Mouse (Mus musculus) midbrain, embryonic 16.5 days (tissue): ENCODE results near the gene Nr1d1. TPM values are rescaled to one million over a fixed set of nuclear protein-coding genes. Genes with fewer than 3 reads are reported as not detected.

Experiments used
- ATAC-seq: fragments of 200-750 bp; cut with Nextera tagmentation; 2 replicates; pipeline ENCODE4 v1.8.0; 2017; ENCODE audit warnings: moderate TSS enrichment
- H3K27ac ChIP-seq: fragments of 300-500 bp; sonication (generic); 2 replicates; pipeline ENCODE4 v1.5.1; 2014; ENCODE audit warnings: mild to moderate bottlenecking, low read length, mixed read lengths
- H3K27me3 ChIP-seq: fragments of 300-500 bp; sonication (generic); 2 replicates; pipeline ENCODE4 v1.6.1; 2014; ENCODE audit warnings: low read depth, low read length, mixed read lengths; ENCODE audit not compliant: control insufficient read depth, insufficient read depth
- H3K36me3 ChIP-seq: fragments of 300-500 bp; sonication (generic); 2 replicates; pipeline ENCODE4 v1.6.1; 2014; ENCODE audit warnings: mild to moderate bottlenecking, low read length, moderate library complexity, mixed read lengths; ENCODE audit not compliant: control insufficient read depth, insufficient read depth
- H3K4me1 ChIP-seq: fragments of 300-500 bp; sonication (generic); 2 replicates; pipeline ENCODE4 v1.6.1; 2014; ENCODE audit warnings: mild to moderate bottlenecking, low read length, mixed read lengths; ENCODE audit not compliant: control insufficient read depth, insufficient read depth
- H3K4me2 ChIP-seq: fragments of 300-500 bp; sonication (generic); 2 replicates; pipeline ENCODE4 v1.6.1; 2014; ENCODE audit warnings: mild to moderate bottlenecking, low read length, mixed read lengths
- H3K4me3 ChIP-seq: fragments of 300-500 bp; sonication (generic); 2 replicates; pipeline ENCODE4 v1.5.1; 2014; ENCODE audit warnings: low read depth, mild to moderate bottlenecking, low read length, moderate library complexity, mixed read lengths
- H3K9ac ChIP-seq: fragments of 300-500 bp; sonication (generic); 2 replicates; pipeline ENCODE4 v1.6.1; 2014; ENCODE audit warnings: low read depth, low read length, mixed read lengths
- H3K9me3 ChIP-seq: fragments of 300-500 bp; sonication (generic); replicated peaks from 2 replicates; pipeline ENCODE4 v1.6.1; 2014; ENCODE audit warnings: mild to moderate bottlenecking, low read length, mixed read lengths; ENCODE audit not compliant: control insufficient read depth, poor library complexity, severe bottlenecking
- WGBS: fragments of 180-500 bp; shearing (Covaris S2); extraction: QIAGEN DNeasy Blood & Tissue Kit; methylation state at CpG from one replicate; pipeline ENCODE4 v1.1.7; 2014; 5-methylcytosine and 5-hydroxymethylcytosine counted together
- polyA plus RNA-seq: library from polyadenylated mRNA; unstranded; fragments of >200 nt; fragmentation: Nextera tagmentation; extraction: Ambion mirVana; gene quantifications from 2 replicates; pipeline ENCODE4 v1.2.1, GENCODE M21; 2015

Nr1d1 gene
- polyA plus RNA-seq, 1 experiment from 2014 or later: 5.2 TPM

DNA sequence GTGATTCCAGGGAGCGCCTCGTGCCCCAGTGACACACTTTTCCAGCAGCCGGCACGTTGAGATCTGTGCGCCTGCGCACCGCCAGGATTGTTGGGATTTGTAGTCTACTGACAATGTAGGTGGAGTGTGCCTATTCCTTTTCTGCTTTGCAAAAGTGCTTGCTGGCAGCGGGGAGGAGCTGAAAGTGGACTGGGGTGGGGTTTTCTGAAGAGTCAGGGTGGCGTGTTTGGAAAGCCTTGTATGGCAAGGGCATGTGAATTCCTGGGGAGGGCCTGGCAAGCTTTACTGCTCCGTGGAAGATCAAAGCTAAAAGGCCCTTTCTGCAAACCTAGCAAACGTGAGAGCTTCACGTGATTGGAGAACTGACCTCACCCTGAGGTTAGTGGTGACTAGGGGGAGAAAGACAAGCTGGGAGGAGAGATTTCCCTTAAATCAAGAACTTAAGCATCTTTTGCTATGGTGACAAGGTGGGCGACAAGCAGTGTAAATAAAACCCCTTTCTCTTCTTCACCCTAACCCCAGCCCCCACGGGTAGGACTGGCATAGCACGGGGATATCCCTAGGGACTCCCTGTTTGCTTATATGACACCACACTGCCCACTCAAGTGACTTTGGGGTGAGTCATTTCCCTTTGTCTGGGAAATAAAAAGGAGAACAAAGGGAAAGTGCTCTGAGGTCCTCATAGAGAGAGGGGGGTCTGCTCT is 367 bp upstream of the Nr1d1 start:
- peak; percentile 40 for ATAC-seq
- 7% methylated on average over 15 of the region's 15 CpGs for WGBS

DNA sequence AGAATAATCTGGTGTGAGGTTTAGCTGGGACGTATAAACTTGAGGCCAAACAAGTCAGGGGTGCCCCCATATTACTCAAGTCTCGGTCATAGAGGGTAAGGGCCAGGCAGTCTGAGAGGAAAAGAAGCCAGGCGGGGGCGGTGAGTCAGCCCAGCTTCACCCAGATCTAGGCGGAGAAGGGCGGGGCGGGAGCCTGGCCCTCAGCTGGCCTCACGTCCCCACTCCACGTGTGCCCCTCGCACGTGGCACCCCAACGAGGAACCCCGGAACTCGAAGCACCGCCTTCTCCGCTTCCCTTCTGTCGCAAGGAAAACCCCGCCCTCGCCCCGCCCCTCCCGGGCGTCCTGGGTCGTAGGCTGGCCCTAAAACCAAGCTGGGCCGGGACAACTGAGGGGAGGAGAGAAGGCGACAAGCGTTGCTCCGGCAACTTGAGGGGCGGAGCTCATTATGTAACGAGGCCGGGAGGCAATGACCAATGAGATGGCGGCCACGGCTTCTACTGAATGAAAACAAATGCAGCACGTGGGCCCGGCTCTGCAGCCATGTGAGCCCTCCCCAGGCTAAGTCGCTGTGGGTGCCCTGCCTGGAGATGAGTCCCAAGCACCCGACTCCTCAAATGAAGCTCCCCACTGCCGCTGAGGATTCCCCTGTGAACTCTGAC is 1.4 kb downstream of the Nr1d1 start:
- Histone ChIP-seq H3K4me2 (peak overlapping the region; percentile 96), H3K36me3 (peaks cover 12% of the 10 kb centered on the region), H3K4me1 (peaks cover 39% of the 10 kb centered on the region), H3K9me3 (no peaks in the 10 kb centered on the region), H3K27me3 (no peaks in the 10 kb centered on the region), H3K27ac (no peak overlapping the region), H3K9ac (peak overlapping the region; percentile 59), H3K4me3 (peak overlapping the region; percentile 43)
- ATAC-seq: peak; percentile 46
- 2% methylated on average over 37 of the region's 37 CpGs for WGBS

More for the DNA sequence above, 367 bp upstream of the Nr1d1 start:
- peak overlapping the region; percentile 96 for H3K4me2 ChIP-seq
- peaks cover 4% of the 10 kb centered on the region for H3K36me3 ChIP-seq
- no peaks in the 10 kb centered on the region for H3K9me3 ChIP-seq
- peaks cover 38% of the 10 kb centered on the region for H3K4me1 ChIP-seq
- no peaks in the 10 kb centered on the region for H3K27me3 ChIP-seq
- peak overlapping the region; percentile 43 for H3K4me3 ChIP-seq
- peak overlapping the region; percentile 44 for H3K27ac ChIP-seq
- peak overlapping the region; percentile 23; the same call in 1 of the 2 replicates for H3K9ac ChIP-seq

DNA sequence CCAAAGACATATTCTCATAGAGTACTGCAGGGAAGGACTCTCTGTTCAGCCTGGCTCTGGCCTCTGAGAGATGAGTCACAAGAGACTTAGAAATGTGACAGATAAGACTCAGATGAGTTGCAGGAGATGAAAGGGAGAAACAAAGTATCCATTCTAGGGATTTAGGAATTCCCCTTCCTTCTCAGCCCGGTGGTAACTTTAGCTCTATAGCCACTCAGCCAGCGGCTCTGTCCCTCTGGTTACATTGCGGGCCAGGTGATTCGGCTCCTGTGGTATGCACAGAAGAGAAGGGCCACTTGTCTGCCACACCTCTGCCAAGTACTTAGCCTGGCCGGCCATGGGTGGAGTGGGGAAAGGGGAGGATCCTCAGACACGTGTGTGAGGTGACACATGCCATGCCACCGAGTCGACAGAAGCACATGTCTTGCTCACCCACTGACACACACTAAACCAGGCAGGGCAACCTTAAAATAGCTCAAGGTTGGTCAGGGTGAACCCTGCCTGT is 2.4 kb downstream of the Nr1d1 start:
- no peaks in the 10 kb centered on the region for H3K9me3 ChIP-seq
- ATAC-seq: no peak
- no peak overlapping the region for H3K27ac ChIP-seq
- 77% methylated on average over 8 of the region's 8 CpGs for WGBS
- H3K4me2 ChIP-seq: peak overlapping the region; percentile 96
- H3K36me3 ChIP-seq: peaks cover 19% of the 10 kb centered on the region
- H3K4me3 ChIP-seq: no peak overlapping the region
- peaks cover 49% of the 10 kb centered on the region for H3K4me1 ChIP-seq
- no peaks in the 10 kb centered on the region for H3K27me3 ChIP-seq
- H3K9ac ChIP-seq: no peak overlapping the region

DNA sequence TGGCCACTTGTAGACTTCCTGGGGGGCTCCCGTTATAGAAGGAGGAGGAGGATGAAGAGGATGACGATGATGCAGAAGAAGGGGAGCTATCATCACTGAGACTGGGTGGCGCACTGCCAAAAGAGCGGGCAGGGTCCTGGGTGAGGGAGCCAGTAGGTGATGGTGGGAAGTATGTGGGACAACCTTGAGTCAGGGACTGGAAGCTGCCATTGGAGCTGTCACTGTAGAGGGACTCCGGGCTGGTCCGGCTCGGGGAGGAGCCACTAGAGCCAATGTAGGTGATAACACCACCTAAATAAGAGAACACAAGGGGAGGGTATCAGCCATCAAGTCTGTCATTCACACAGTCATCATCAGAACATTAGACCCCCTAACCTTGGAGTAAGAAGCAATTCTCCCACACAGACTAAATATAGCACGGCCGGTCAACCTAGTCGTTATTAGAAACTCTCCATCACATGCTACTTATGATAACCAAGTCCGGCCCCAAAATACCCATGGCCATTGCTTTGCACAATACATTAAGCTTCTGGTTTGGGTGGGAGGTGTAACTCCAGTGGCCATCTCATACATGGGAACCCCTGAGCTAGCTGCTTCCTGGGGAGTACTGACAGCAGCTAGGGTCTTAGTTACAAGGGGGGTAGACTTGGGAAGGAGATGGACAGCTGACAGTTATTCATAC is 3.1 kb downstream of the Nr1d1 start:
- WGBS: 93% methylated on average over 11 of the region's 11 CpGs
- H3K4me1 ChIP-seq: peaks cover 56% of the 10 kb centered on the region
- H3K9me3 ChIP-seq: no peaks in the 10 kb centered on the region
- no peak for ATAC-seq
- H3K27me3 ChIP-seq: no peaks in the 10 kb centered on the region
- no peak overlapping the region for H3K27ac ChIP-seq
- no peak overlapping the region for H3K4me3 ChIP-seq
- H3K9ac ChIP-seq: no peak overlapping the region
- H3K36me3 ChIP-seq: peaks cover 19% of the 10 kb centered on the region
- H3K4me2 ChIP-seq: no peak overlapping the region

DNA sequence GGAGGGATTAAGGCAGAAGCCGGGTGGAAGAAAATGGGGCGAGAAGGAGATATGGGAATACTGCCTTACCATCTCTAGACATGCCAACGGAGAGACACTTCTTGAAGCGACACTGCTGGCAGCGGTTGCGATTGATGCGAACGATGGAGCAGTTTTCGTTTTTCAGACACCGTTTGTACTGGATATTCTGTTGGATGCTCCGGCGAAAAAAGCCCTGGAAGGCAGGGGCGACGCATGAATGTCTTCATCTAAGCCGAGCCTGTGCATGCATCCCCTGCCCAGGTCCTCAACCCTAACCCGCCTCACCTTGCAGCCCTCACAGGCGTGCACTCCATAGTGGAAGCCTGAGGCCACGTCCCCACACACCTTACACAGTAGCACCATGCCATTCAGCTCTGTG is 4.0 kb downstream of the Nr1d1 start:
- H3K4me1 ChIP-seq: peaks cover 55% of the 10 kb centered on the region
- whole genome bisulfite sequencing: 90% methylated on average over 18 of the region's 18 CpGs
- H3K4me2 ChIP-seq: no peak overlapping the region
- H3K27ac ChIP-seq: 0 out of 2 replicates have a peak overlapping the region, but pooled peaks have one; percentile 29
- H3K36me3 ChIP-seq: peaks cover 19% of the 10 kb centered on the region
- H3K9ac ChIP-seq: no peak overlapping the region
- H3K4me3 ChIP-seq: no peak overlapping the region
- H3K9me3 ChIP-seq: no peaks in the 10 kb centered on the region
- ATAC-seq: no peak
- H3K27me3 ChIP-seq: no peaks in the 10 kb centered on the region

DNA sequence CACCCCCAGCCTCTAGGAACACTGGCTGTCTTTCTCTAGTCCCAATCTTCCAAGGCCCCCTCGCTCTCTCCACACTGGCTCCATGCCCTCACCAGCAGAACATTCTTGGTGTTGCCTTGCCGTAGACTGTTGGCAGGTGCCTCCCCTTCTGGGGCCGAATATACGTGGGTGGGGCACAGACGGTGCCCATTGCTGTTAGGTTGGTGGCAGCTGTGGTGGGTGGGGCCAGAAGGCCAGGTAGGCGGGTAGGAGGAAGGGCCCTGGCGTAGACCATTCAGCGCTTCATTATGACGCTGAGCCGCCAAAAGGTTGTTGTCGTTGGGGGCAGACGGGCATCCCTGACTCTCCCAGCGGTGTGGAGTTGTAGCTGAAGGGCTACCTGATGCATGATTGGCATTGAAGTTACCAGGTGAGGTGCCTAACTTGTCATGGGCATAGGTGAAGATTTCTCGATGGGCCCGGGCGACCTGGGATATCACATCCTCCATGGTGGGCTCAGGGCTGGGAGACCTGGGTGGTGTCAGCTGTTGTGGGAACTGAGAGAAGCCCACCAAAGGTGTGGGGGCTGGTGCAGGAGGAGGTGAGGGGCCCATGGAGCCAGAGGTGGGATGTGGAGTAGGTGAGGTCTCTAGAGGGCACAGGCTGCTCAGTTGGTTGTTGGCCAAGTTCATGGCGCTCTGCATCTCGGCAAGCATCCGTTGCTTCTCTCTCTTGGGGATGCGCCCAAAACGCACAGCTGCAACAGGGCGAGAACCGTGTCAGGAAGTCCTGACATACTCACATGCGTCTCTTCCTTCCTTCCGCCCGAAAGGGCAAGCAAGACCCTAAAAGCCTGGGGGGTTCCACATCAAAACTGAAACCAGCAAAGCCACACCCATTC is 4.8 kb downstream of the Nr1d1 start:
- 91% methylated on average over 26 of the region's 26 CpGs for WGBS

DNA sequence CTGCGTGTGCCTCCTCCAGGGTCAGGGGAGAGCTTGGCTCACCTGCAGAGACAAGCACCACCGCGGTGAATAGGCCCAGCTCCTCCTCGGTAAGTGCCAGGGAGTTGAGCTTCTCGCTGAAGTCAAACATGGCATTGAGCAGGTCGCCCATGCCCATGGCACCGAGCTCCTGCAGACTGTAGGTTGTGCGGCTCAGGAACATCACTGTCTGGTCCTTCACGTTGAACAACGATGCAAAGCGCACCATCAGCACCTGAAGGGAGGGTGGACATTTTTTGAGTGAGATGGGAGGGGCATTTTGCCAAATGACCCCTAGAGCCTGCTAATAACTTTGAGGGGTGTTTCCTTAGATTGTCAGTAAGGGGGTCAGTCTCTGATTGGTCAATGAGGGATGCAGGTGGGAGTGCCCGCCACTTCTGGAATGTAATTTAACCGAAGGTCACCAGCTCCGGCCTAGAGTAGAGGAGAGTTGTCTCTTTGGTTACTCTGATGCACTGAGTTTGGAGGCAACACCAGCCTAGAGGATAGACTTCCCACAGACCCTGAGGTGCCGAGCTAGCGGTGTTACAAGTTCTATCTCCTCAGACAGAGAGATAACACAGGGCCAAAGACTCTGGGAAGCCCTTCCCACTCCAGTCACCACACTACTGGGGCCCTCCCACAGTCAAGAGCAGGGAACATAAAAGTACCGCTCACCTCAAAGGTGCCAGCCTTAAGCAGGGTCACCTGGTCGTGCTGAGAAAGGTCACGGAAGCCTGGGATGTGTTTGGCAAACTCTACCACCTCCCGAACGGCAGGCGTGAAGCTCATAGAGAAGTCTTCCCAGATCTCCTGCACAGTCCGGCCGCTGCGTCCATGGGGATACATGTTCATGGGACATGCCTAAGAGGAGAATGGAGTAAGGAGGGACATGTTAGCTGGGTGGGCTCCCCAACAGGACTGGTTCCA is 5.9 kb downstream of the Nr1d1 start:
- H3K4me3 ChIP-seq: no peak overlapping the region
- H3K36me3 ChIP-seq: peaks cover 28% of the 10 kb centered on the region
- WGBS: 91% methylated on average over 25 of the region's 25 CpGs
- ATAC-seq: no peak
- no peaks in the 10 kb centered on the region for H3K27me3 ChIP-seq
- no peaks in the 10 kb centered on the region for H3K9me3 ChIP-seq
- peaks cover 53% of the 10 kb centered on the region for H3K4me1 ChIP-seq
- peak overlapping the region; percentile 74; the same call in 1 of the 2 replicates for H3K27ac ChIP-seq
- no peak overlapping the region for H3K4me2 ChIP-seq
- H3K9ac ChIP-seq: no peak overlapping the region

More for the DNA sequence above, 4.8 kb downstream of the Nr1d1 start:
- Histone ChIP-seq H3K27me3 (no peaks in the 10 kb centered on the region), H3K36me3 (peaks cover 21% of the 10 kb centered on the region), H3K9me3 (no peaks in the 10 kb centered on the region), H3K4me1 (peaks cover 58% of the 10 kb centered on the region), H3K4me2 (no peak overlapping the region), H3K4me3 (no peak overlapping the region), H3K9ac (no peak overlapping the region), H3K27ac (no peak overlapping the region)
- no peak for ATAC-seq
